Mouse (Mus musculus) MEL (cell line): Measurements from ENCODE around the gene Gm15557. TPM values are rescaled to one million over a fixed set of nuclear protein-coding genes. Genes with fewer than 3 reads are reported as not detected.
"Not testable (repeated sequence)": the region's sequence is repeated elsewhere in the genome, so short reads cannot be mapped to it uniquely, and the experiment has no call there.

Source experiments
- DNase-seq: peaks from one replicate; pipeline ENCODE4 v3.0.0; 2011; ENCODE audit warnings: low read depth, low spot score
- H3K27ac ChIP-seq: 2 replicates; pipeline ENCODE4 v1.5.1; 2012; ENCODE audit warnings: low read depth, mild to moderate bottlenecking, control low read depth, low read length, moderate library complexity; ENCODE audit not compliant: control insufficient read depth
- H3K27me3 ChIP-seq, 2 experiments: fragments of 150-350 bp in 1 of 2; sonication (generic) in 1 of 2; 2 replicates each; pipeline ENCODE4 v1.6.1; 2012; ENCODE audit warnings: low read length in 2 of 2, mild to moderate bottlenecking in 2 of 2, improper control_type of control experiment in 1 of 2, moderate library complexity in 1 of 2; ENCODE audit not compliant: insufficient read depth in 2 of 2, control insufficient read depth in 1 of 2
- H3K36me3 ChIP-seq, 2 experiments: 2 replicates each; pipeline ENCODE4 v1.6.1; 2012 to 2014; ENCODE audit warnings: low read length in 2 of 2, improper control_type of control experiment in 1 of 2, inconsistent platforms in 1 of 2, mild to moderate bottlenecking in 1 of 2; ENCODE audit not compliant: insufficient read depth in 2 of 2, control insufficient read depth in 1 of 2
- H3K4me1 ChIP-seq, 2 experiments: fragments of 150-350 bp in 1 of 2; sonication (generic) in 1 of 2; 2 replicates each; pipeline ENCODE4 v1.6.1; 2012; ENCODE audit warnings: low read length in 2 of 2, improper control_type of control experiment in 1 of 2, mild to moderate bottlenecking in 1 of 2; ENCODE audit not compliant: insufficient read depth in 2 of 2, control insufficient read depth in 1 of 2
- H3K4me3 ChIP-seq, 2 experiments: fragments of 150-350 bp in 1 of 2; sonication (generic) in 1 of 2; 2 replicates each; pipeline ENCODE4 v1.5.1; 2012; ENCODE audit warnings: low read depth in 2 of 2, low read length in 2 of 2, mild to moderate bottlenecking in 2 of 2, moderate library complexity in 2 of 2, control low read depth in 1 of 2, improper control_type of control experiment in 1 of 2; ENCODE audit not compliant: control insufficient read depth in 1 of 2, insufficient read depth in 1 of 2
- H3K79me2 ChIP-seq: 2 replicates; pipeline ENCODE4 v1.6.1; 2012; ENCODE audit warnings: mild to moderate bottlenecking, low read length, moderate library complexity; ENCODE audit not compliant: control insufficient read depth, poor library complexity, insufficient read depth
- H3K9ac ChIP-seq: 2 replicates; pipeline ENCODE4 v1.6.1; 2012; ENCODE audit warnings: low read depth, mild to moderate bottlenecking, control low read depth, low read length, moderate library complexity; ENCODE audit not compliant: control insufficient read depth, poor library complexity, severe bottlenecking
- H3K9me3 ChIP-seq: fragments of 150-350 bp; sonication (generic); replicated peaks from 2 replicates; pipeline ENCODE4 v1.6.1; 2012; ENCODE audit warnings: mild to moderate bottlenecking, low read length, improper control_type of control experiment, moderate library complexity; ENCODE audit not compliant: insufficient read depth
- CHD1 ChIP-seq: IDR thresholded peaks from 2 replicates; pipeline ENCODE4 v1.6.1; 2012; ENCODE audit warnings: low read depth, mild to moderate bottlenecking, inconsistent platforms, low read length, improper control_type of control experiment
- CHD2 ChIP-seq: IDR thresholded peaks from 2 replicates; pipeline ENCODE4 v1.6.1; 2011; ENCODE audit warnings: low read length, improper control_type of control experiment
- CTCF ChIP-seq, 3 experiments: IDR thresholded peaks in 2 of 3; conservative IDR thresholded peaks in 1 of 3; 2 replicates each; pipeline ENCODE4 v1.5.1; 2011 to 2012; ENCODE audit warnings: low read length in 3 of 3, low read depth in 2 of 3, mild to moderate bottlenecking in 2 of 3, improper control_type of control experiment in 1 of 3, inconsistent platforms in 1 of 3, mixed read lengths in 1 of 3, moderate library complexity in 1 of 3; ENCODE audit not compliant: control insufficient read depth in 1 of 3, insufficient read depth in 1 of 3, poor library complexity in 1 of 3, severe bottlenecking in 1 of 3
- E2F4 ChIP-seq: IDR thresholded peaks from 2 replicates; pipeline ENCODE4 v1.6.1; 2011; ENCODE audit warnings: low read depth, low read length, improper control_type of control experiment, borderline replicate concordance
- EP300 ChIP-seq, 2 experiments: IDR thresholded peaks; 2 replicates each; pipeline ENCODE4 v1.6.1; 2011; ENCODE audit warnings: improper control_type of control experiment in 2 of 2, low read length in 2 of 2, low read depth in 1 of 2, mild to moderate bottlenecking in 1 of 2
- ETS1 ChIP-seq: IDR thresholded peaks from 2 replicates; pipeline ENCODE4 v1.6.1; 2012; ENCODE audit warnings: low read depth, mild to moderate bottlenecking, inconsistent platforms, low read length, improper control_type of control experiment, moderate library complexity
- GATA1 ChIP-seq: IDR thresholded peaks from 2 replicates; pipeline ENCODE4 v1.6.1; 2011; ENCODE audit warnings: low read depth, low read length, improper control_type of control experiment
- HCFC1 ChIP-seq: IDR thresholded peaks from 2 replicates; pipeline ENCODE4 v1.6.1; 2012; ENCODE audit warnings: low read depth, mild to moderate bottlenecking, inconsistent platforms, low read length, improper control_type of control experiment, moderate library complexity
- MAX ChIP-seq: IDR thresholded peaks from 2 replicates; pipeline ENCODE4 v1.6.1; 2011; ENCODE audit warnings: low read length, improper control_type of control experiment
- MEF2A ChIP-seq: IDR thresholded peaks from 2 replicates; pipeline ENCODE4 v1.6.1; 2014; ENCODE audit warnings: low read depth, mild to moderate bottlenecking, inconsistent platforms, low read length, improper control_type of control experiment; ENCODE audit not compliant: poor library complexity, insufficient replicate concordance, severe bottlenecking; ENCODE audit errors: extremely low read depth
- MXI1 ChIP-seq: IDR thresholded peaks from 2 replicates; pipeline ENCODE4 v1.6.1; 2011; ENCODE audit warnings: mild to moderate bottlenecking, low read depth, low read length, improper control_type of control experiment
- MYC ChIP-seq: IDR thresholded peaks from 2 replicates; pipeline ENCODE4 v1.6.1; 2011; ENCODE audit warnings: low read depth, mild to moderate bottlenecking, low read length, improper control_type of control experiment, moderate library complexity
- RAD21 ChIP-seq: IDR thresholded peaks from 2 replicates; pipeline ENCODE4 v1.6.1; 2011; ENCODE audit warnings: mild to moderate bottlenecking, low read depth, low read length, improper control_type of control experiment
- RCOR1 ChIP-seq: IDR thresholded peaks from 2 replicates; pipeline ENCODE4 v1.6.1; 2012; ENCODE audit warnings: low read depth, mild to moderate bottlenecking, inconsistent platforms, low read length, improper control_type of control experiment
- SIN3A ChIP-seq: IDR thresholded peaks from 2 replicates; pipeline ENCODE4 v1.6.1; 2012; ENCODE audit warnings: low read length, improper control_type of control experiment, inconsistent platforms
- TAL1 ChIP-seq: IDR thresholded peaks from 2 replicates; pipeline ENCODE4 v1.6.1; 2012; ENCODE audit warnings: mild to moderate bottlenecking, inconsistent platforms, low read length, moderate library complexity, mixed read lengths
- TBP ChIP-seq: IDR thresholded peaks from 2 replicates; pipeline ENCODE4 v1.8.0; 2011; ENCODE audit warnings: low read depth, low read length, improper control_type of control experiment
- TCF12 ChIP-seq: IDR thresholded peaks from 2 replicates; pipeline ENCODE4 v1.6.1; 2014; ENCODE audit warnings: low read depth, mild to moderate bottlenecking, inconsistent platforms, low read length, improper control_type of control experiment, moderate library complexity
- UBTF ChIP-seq: IDR thresholded peaks from 2 replicates; pipeline ENCODE4 v1.6.1; 2012; ENCODE audit warnings: low read depth, mild to moderate bottlenecking, inconsistent platforms, low read length, improper control_type of control experiment, moderate library complexity, borderline replicate concordance; ENCODE audit not compliant: insufficient read depth
- USF2 ChIP-seq, 2 experiments: IDR thresholded peaks; 2 replicates each; pipeline ENCODE4 v1.6.1; 2011 to 2012; ENCODE audit warnings: improper control_type of control experiment in 2 of 2, low read length in 2 of 2, borderline replicate concordance in 1 of 2, inconsistent platforms in 1 of 2, low read depth in 1 of 2, mild to moderate bottlenecking in 1 of 2; ENCODE audit not compliant: insufficient read depth in 1 of 2
- ZC3H11A ChIP-seq: IDR thresholded peaks from 2 replicates; pipeline ENCODE4 v1.6.1; 2012; ENCODE audit warnings: low read depth, mild to moderate bottlenecking, inconsistent platforms, low read length, improper control_type of control experiment
- ZKSCAN1 ChIP-seq: IDR thresholded peaks from 2 replicates; pipeline ENCODE4 v1.6.1; 2012; ENCODE audit warnings: low read depth, mild to moderate bottlenecking, inconsistent platforms, low read length, improper control_type of control experiment, moderate library complexity
- ZNF384 ChIP-seq: IDR thresholded peaks from 2 replicates; pipeline ENCODE4 v1.6.1; 2012; ENCODE audit warnings: low read depth, mild to moderate bottlenecking, inconsistent platforms, low read length, improper control_type of control experiment
- polyA plus RNA-seq, 2 experiments: library from polyadenylated mRNA; stranded (reverse) in 1 of 2; unstranded in 1 of 2; fragments of >175 nt in 1 of 2; fragments of >200 nt in 1 of 2; gene quantifications; 2 replicates each; pipeline versions ENCODE4 v1.2.1 to v1.2.4; 2012; ENCODE audit warnings: low replicate concordance in 2 of 2, low read depth in 1 of 2; ENCODE audit not compliant: insufficient read length in 2 of 2, insufficient read depth in 1 of 2, missing spikeins in 1 of 2
- total RNA-seq: library from RNA; depleted of rRNA; stranded (reverse); fragments of 300-350 nt; gene quantifications from 2 replicates; pipeline ENCODE4 v1.2.3, GENCODE M21; 2012

Gm15557 gene
- total and polyA plus RNA-seq, 3 experiments: not detected

DNA sequence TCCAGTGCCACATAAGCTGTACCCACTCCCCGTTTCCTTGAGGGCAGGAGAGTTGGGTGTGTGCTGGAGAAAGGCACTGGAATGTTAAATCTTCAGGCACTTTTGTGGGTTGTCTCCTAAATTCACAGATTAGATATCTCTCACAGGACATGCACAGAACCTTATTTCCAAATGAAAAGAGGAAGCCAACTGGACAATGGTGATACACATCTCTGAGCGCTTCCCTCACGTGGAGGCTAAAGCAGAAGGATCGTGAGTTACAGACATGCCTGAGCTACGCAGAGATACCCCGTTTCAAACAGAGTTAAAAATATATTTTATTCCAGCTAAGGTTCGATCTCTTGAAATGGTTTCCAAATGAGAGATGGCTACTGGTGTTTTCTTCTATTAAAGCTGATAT lies 17.4 kb upstream of the Gm15557 start (continued):
- peak; percentile 71 for TF ChIP-seq MYC
- no peak for TF ChIP-seq CTCF (IDR thresholded peaks at IDR 0.05 in 2 of 3, conservative IDR thresholded peaks at IDR 0.05 in 1 of 3; ENCODE audit: control insufficient read depth in 1 of 3, insufficient read depth in 1 of 3, low read depth in 2 of 3, low read length in 3 of 3, poor library complexity in 1 of 3, severe bottlenecking in 1 of 3)
- TF ChIP-seq ZKSCAN1: no peak
- no peak for TF ChIP-seq UBTF
- TF ChIP-seq ZC3H11A: no peak
- no peak for TF ChIP-seq MAX
- no peak for TF ChIP-seq TBP
- TF ChIP-seq CHD2: no peak
- 0 out of 2 replicates have a peak, but pooled peaks have one; percentile 19 for TF ChIP-seq ETS1
- no peak for TF ChIP-seq TCF12
- no peak for TF ChIP-seq CHD1
- peak; percentile 33; the same call in 1 of the 2 replicates for TF ChIP-seq RCOR1
- TF ChIP-seq RAD21: no peak
- TF ChIP-seq EP300 (IDR thresholded peaks at IDR 0.05; ENCODE audit: low read depth in 1 of 2, low read length in 2 of 2): peak; percentile 25 to 58; a peak in 2 of 4 replicates
- TF ChIP-seq MXI1: peak; percentile 78
- no peak for TF ChIP-seq E2F4
- TF ChIP-seq MEF2A: no peak
- TF ChIP-seq TAL1: no peak
- TF ChIP-seq USF2 (IDR thresholded peaks at IDR 0.05; ENCODE audit: borderline replicate concordance in 1 of 2, insufficient read depth in 1 of 2, low read depth in 1 of 2, low read length in 2 of 2): no peak
- TF ChIP-seq ZNF384: no peak

DNA sequence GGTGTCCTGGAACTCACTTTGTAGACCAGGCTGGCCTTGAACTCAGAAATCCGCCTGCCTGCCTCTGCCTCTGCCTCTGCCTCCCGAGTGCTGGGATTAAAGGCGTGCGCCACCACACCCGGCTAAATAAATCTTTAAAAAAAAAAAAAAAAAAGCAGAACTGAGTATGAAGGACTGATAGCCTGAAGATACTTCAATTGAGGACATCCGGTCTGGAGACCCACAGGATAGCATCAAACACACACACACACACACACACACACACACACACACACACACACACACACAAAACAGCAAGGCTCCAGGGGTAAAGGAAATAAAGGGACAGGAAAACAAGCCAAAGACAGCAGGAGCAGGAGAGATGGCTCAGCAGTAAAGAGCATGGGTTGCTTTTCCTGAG lies 15.3 kb upstream of the Gm15557 start:
- TF ChIP-seq ZNF384 (peak; percentile 93), ETS1 (0 out of 2 replicates have a peak, but pooled peaks have one; percentile 17), TBP (0 out of 2 replicates have a peak, but pooled peaks have one; percentile 21), SIN3A (peak; percentile 31; the same call in 1 of the 2 replicates), EP300 (IDR thresholded peaks at IDR 0.05; ENCODE audit: low read depth in 1 of 2, low read length in 2 of 2) (peak; percentile 27 to 47; a peak in 3 of 4 replicates), HCFC1 (0 out of 2 replicates have a peak, but pooled peaks have one; percentile 19), RCOR1 (0 out of 2 replicates have a peak, but pooled peaks have one; percentile 53), GATA1 (peak; percentile 55)
- peak; percentile 53 for DNase-seq
- not testable (repeated sequence) for H3K9me3 ChIP-seq, H3K9ac ChIP-seq, H3K4me3 ChIP-seq, H3K27ac ChIP-seq, H3K27me3 ChIP-seq
- Histone ChIP-seq H3K4me1 (peaks cover 7 to 27% of the 10 kb centered on the region in 2 experiments), H3K36me3 (peaks cover 2 to 37% of the 10 kb centered on the region in 2 experiments), H3K79me2 (peaks cover 49% of the 10 kb centered on the region)
